Mouse (Mus musculus) layer of hippocampus, postnatal 14 days (tissue): ENCODE measurements at regions not wholly inside any gene's neighbourhood (a gene's known extent, or its start where the extent isn't known, plus 50 kb on each side); places are given as distances from the start of the nearest gene placed in this dataset.

Source experiments
- DNase-seq, 2 experiments: peaks; one replicate each; pipeline ENCODE4 v3.0.0; 2021 to 2022; ENCODE audit warnings: low spot score in 2 of 2, mixed read lengths in 1 of 2

- no peak for DNase-seq
These were observed 757.9 kb upstream of the Jmjd1c start for GRCm38 (mm10) chr10:66337994-66338393.

DNA sequence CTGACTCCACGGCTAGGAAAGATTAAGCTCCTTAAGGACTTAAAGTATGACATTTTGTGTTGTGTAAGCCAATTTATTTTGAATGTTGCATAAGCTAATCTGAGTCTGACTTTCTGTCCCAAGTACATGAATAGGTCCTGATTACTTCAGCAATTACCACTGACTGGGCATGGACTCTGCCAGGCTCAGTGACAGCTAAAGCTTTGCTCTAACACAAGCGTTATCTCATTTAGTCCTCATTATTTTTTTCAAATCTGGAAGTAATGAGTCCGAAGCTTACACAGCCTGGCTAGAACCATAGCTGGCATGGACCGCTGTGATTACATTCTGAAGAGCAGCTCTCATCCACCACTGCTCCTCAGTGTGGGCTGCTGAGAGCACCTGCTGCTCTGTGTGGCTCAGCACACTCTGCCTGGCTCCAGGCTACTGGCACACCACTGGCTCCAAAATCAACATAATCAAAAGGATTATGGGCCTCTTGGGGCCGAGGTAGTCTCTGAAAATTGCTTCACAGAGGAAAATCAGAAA, 753.0 kb upstream of the Jmjd1c start:
- DNase-seq, result peak in 1 of 2 experiments; percentile 37

GRCm38 (mm10) chr10:66348398-66348797, 747.5 kb upstream of the Jmjd1c start:
- DNase-seq, result no peak

DNA sequence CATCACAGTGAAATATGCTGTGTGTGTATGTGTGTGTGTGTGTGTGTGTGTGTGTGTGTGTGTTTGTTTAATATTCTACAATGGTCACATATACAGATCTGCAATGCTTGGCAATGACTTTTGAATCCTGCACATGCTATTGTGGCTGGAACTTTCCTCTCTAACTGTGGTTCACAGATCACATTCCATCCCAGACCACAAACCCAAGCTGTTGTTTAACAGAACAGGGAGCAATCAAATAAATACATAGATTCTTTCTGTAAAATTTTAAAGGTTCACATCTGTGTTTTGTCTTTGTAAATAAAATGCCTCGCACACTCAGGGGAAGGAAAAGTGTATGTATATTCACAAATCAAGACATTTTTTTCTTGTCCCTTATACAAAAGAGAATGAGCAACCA, 744.9 kb upstream of the Jmjd1c start:
- DNase-seq, result no peak

DNA sequence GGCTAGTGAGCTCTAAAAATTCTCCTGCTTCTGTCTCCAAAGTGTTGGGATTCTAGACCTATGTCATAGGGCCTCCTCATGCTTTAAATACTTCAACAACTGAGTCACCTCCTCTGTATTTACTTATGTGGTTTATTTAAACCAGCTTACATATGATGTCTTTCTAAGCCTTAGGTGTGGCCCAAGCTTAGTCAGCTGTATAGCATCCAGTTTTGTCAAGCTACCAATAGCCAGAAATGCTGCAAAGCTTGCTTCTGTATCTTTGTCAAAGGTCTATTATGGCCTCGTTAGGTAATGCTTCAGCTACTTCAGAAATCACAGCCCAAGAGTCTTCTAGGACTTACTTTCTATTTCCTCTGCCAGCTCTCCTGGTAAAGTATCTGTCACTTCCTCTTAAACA, 741.9 kb upstream of the Jmjd1c start:
- DNase-seq, result no peak

GRCm38 (mm10) chr10:66354986-66355385, 740.9 kb upstream of the Jmjd1c start:
- DNase-seq, result no peak

GRCm38 (mm10) chr10:66357736-66358135, 738.2 kb upstream of the Jmjd1c start:
- DNase-seq, result peak; percentile 26 to 57

- peak; percentile 26 to 33 for DNase-seq
These were observed 725.8 kb upstream of the Jmjd1c start for GRCm38 (mm10) chr10:66370096-66370495.

DNA sequence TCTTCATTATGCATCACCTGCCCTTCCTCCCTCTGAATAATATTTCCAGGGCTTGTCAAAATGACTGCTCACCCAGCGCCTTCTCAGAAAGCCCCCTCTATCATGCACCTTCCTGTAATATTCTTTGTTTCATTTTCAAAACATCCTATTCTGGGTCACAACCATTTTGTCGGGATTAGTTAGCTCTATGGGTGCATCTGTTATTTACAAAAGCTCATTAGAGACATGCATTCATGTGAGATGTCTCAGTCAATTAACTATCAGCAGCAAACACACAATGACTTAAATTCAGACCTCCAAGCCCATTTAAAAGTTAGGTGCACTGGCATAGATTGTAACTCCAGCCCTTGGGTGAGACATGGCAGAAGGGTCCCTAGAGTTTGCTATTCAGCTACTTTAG, 724.2 kb upstream of the Jmjd1c start:
- no peak for DNase-seq
